Mouse (Mus musculus) small intestine, adult 2 months (tissue): ENCODE measurements around the gene Npepps. TPM values are rescaled to one million over a fixed set of nuclear protein-coding genes. Genes with fewer than 3 reads are reported as not detected.
A peak's percentile ranks its signal among the peaks of the same experiment; 100 is the strongest.

ENCODE experiments used
- H3K27ac ChIP-seq: fragments of 200-500 bp; 2 replicates; pipeline ENCODE4 v1.5.1; 2012; ENCODE audit warnings: low read depth, low read length, control low read depth, inconsistent platforms; ENCODE audit not compliant: insufficient read depth
- H3K27me3 ChIP-seq: fragments of 200-500 bp; 2 replicates; pipeline ENCODE4 v1.6.1; 2012; ENCODE audit warnings: mild to moderate bottlenecking, moderate library complexity, low read length, inconsistent platforms; ENCODE audit not compliant: control insufficient read depth, insufficient read depth
- H3K36me3 ChIP-seq: fragments of 200-500 bp; 2 replicates; pipeline ENCODE4 v1.6.1; 2012; ENCODE audit warnings: mild to moderate bottlenecking, low read length, control low read depth, inconsistent platforms; ENCODE audit not compliant: control insufficient read depth, insufficient read depth
- H3K4me1 ChIP-seq: fragments of 200-500 bp; 2 replicates; pipeline ENCODE4 v1.6.1; 2012; ENCODE audit warnings: low read length, inconsistent platforms, mixed read lengths; ENCODE audit not compliant: control insufficient read depth, insufficient read depth, insufficient read length
- H3K4me3 ChIP-seq: fragments of 200-500 bp; 2 replicates; pipeline ENCODE4 v1.5.1; 2012; ENCODE audit warnings: low read depth, mild to moderate bottlenecking, control low read depth, inconsistent platforms, low read length, moderate library complexity
- CTCF ChIP-seq: fragments of 200-500 bp; IDR thresholded peaks from 2 replicates; pipeline ENCODE4 v1.5.1; 2012; ENCODE audit warnings: low read depth, mild to moderate bottlenecking, control low read depth, inconsistent platforms, low read length, moderate library complexity, mixed read lengths; ENCODE audit not compliant: insufficient replicate concordance, insufficient read length; ENCODE audit errors: extremely low read depth
- POLR2A ChIP-seq: fragments of 200-500 bp; IDR thresholded peaks from 2 replicates; pipeline ENCODE4 v1.6.1; 2012; ENCODE audit warnings: low read depth, mild to moderate bottlenecking, control low read depth, inconsistent platforms, low read length, moderate library complexity
- WGBS: fragments of 180-500 bp; shearing (Covaris S2); methylation state at CpG from one replicate; pipeline ENCODE4 v1.1.7; 2018; 5-methylcytosine and 5-hydroxymethylcytosine counted together
- polyA plus RNA-seq: library from polyadenylated mRNA; depleted of rRNA; stranded (reverse); fragments of >200 nt; gene quantifications from 2 replicates; pipeline ENCODE4 v1.2.3, GENCODE M21; 2012

Gene Npepps
- polyA plus RNA-seq, 1 experiment, result 27.3 TPM

DNA sequence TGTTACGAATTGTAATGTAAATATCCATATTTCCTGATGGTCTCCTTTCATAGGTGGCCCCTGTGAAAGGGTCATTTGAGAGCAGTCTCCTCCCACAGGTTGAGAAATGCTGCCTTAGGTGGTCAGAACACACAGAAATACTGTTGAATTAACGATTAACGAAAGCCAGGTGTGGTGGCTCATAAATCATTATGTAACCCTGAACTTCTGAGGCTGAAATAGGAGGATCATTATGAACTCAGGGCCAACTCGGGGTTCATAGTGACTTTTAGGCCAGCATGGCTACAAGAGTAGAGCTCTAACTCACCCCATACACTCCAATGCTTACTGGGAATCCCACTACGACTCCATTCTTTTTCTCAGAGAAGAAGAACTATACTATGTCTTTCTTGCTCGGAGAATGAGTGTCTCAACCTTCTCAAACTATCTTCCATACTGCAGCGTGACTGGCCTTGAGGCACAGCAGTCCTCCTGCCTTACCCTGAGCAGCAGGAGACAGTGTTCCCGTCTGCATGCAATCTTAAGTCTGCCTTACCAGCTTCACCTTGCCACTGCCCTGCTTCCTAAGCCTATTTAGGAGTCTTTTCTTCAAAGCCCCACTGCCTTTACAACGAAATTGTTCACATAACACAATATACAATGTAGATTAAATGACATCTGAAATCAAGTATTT lies 69.6 kb downstream of the Npepps start:
- Histone ChIP-seq H3K4me3 (no peak overlapping the region), H3K27ac (peak overlapping the region; percentile 93), H3K27me3 (no peaks in the 10 kb centered on the region), H3K36me3 (peaks cover 71% of the 10 kb centered on the region), H3K4me1 (peaks cover 8% of the 10 kb centered on the region; the same call in 1 of the 2 replicates)
- no peak for TF ChIP-seq POLR2A
- no peak for TF ChIP-seq CTCF
- 26% methylated on average over 9 of the region's 9 CpGs for WGBS

DNA sequence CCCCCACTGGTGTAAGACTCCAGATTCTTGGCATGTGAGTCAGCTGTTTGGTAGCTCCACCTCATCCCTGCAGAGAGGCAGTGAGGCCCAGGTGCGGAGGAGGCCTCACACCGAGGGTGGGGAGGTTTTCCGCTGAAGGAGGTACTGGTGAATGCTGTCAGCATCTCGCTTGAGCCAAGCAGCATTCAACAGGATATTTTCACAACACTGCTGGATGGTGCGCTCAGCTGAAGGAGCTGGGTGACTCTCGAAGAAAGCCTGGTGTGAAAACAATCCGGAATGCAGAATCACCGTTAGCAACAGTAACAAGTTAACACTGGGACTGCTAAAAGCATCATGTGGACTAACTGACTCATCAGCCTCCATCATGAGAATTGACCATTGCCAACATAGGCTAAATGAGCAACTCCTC lies 73.4 kb downstream of the Npepps start:
- TF ChIP-seq POLR2A, result no peak
- no peak for TF ChIP-seq CTCF
- Histone ChIP-seq H3K4me1 (peaks cover 8% of the 10 kb centered on the region; the same call in 1 of the 2 replicates), H3K36me3 (peaks cover 42% of the 10 kb centered on the region), H3K4me3 (no peak overlapping the region), H3K27me3 (no peaks in the 10 kb centered on the region), H3K27ac (no peak overlapping the region)
- 68% methylated on average over 8 of the region's 8 CpGs for WGBS

DNA sequence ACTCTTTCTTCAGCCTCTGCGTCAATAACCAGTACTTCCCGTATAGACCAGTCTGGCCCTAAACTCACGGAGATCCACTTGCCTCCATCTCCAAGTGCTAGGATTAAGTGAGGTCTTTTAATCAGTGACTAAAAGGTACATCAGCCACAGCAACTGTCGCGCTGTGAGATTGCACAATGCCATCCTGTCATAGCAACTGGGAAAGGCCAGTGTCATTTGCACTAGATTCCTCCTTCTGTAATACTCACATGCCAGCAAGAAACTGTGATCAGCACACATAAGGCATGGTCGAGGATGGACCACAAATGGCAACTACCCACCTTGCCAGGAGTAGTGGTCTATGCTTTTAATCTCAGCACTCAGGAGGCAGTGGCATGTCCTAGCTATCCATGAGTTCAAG lies 80.9 kb downstream of the Npepps start:
- H3K4me1 ChIP-seq, result no peaks in the 10 kb centered on the region
- no peak overlapping the region for H3K27ac ChIP-seq
- H3K36me3 ChIP-seq, result no peaks in the 10 kb centered on the region
- no peaks in the 10 kb centered on the region for H3K27me3 ChIP-seq
- no peak for TF ChIP-seq CTCF
- TF ChIP-seq POLR2A, result no peak
- WGBS, result 71% methylated on average over 6 of the region's 6 CpGs
- H3K4me3 ChIP-seq, result no peak overlapping the region

DNA sequence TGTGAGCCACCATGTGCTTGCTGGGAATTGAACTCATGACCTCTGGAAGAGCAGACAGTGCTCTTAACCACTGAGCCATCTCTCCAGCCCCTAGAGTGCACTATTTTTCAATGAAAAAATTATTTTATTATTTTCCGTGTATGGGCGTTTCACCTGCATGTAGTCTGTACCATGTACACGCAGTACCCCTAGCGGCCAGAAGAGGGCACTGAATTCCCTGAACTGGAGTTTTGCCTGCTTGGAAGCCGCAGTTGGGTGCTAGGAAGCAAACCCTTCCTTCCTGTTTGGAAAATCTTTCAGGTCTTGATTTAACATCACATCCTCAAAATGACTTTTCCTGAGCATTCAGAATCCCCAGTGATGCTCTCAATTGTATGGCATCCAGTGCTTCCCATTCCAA lies 81.8 kb downstream of the Npepps start:
- no peaks in the 10 kb centered on the region for H3K4me1 ChIP-seq
- no peak overlapping the region for H3K4me3 ChIP-seq
- 27% methylated on average over 5 of the region's 5 CpGs for WGBS
- H3K27ac ChIP-seq, result no peak overlapping the region
- peak; percentile 76 for TF ChIP-seq CTCF
- TF ChIP-seq POLR2A, result no peak
- H3K27me3 ChIP-seq, result no peaks in the 10 kb centered on the region
- no peaks in the 10 kb centered on the region for H3K36me3 ChIP-seq

DNA sequence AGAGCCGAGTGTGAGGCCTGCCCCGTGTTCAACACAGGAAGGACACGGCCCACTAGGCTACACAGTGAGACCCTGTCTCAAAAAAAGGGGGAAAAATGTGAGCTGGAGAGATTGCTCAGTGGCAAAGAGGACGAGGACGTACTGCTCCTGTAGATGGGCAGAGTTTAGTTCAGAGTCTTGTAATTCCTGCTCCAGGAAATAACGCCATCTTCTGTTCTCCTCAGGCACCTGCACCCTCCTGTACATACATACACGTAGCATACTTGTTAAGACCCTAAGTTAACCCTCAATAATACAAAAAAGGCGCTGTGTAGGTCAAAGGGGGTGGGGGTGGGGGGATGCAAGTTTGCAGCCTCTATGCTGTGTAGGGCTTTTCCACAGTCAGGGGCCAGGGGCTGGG lies 83.4 kb downstream of the Npepps start:
- Histone ChIP-seq H3K36me3 (no peaks in the 10 kb centered on the region), H3K4me1 (no peaks in the 10 kb centered on the region), H3K4me3 (no peak overlapping the region), H3K27ac (no peak overlapping the region), H3K27me3 (no peaks in the 10 kb centered on the region)
- 82% methylated on average over 8 of the region's 8 CpGs for WGBS
- TF ChIP-seq CTCF (no peak), POLR2A (no peak)

DNA sequence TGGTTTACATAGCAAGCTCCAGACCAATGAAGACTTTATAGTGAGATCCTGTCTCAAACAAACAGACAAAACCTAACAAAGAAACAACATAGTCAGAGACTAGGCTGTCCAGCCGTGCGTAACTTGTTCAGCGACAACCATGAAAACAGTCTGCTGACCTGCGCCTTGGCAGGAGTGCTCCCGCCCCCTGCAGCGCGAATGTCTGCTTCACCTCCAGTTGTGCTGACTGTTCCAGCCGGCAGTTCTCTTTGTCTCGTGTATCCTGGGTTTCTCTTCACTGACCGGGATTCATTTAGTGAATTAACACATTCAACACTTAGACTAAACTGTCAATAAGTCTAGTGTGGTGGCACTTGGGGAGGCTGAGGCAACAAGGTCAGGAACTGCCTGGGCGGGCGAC lies 83.9 kb downstream of the Npepps start:
- 78% methylated on average over 12 of the region's 12 CpGs for WGBS
- Histone ChIP-seq H3K27ac (no peak overlapping the region), H3K27me3 (no peaks in the 10 kb centered on the region), H3K4me3 (no peak overlapping the region), H3K4me1 (no peaks in the 10 kb centered on the region), H3K36me3 (no peaks in the 10 kb centered on the region)
- no peak for TF ChIP-seq CTCF

DNA sequence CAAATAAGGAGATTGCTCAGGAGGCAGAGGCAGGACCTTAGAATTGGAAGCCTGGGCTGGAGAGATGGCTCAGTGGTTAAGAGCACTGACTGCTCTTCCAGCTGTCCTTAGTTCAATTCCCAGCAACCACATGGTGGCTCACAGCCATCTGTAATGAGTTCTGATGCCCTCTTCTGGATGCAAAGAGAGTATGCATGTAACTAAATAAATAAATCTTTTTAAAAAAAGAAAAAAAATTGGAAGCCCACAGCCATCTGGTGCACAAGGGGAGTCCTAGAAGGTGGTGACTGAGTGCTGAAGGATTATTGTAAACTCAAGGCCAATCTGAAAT lies 87.9 kb downstream of the Npepps start:
- TF ChIP-seq CTCF (no peak), POLR2A (no peak)

DNA sequence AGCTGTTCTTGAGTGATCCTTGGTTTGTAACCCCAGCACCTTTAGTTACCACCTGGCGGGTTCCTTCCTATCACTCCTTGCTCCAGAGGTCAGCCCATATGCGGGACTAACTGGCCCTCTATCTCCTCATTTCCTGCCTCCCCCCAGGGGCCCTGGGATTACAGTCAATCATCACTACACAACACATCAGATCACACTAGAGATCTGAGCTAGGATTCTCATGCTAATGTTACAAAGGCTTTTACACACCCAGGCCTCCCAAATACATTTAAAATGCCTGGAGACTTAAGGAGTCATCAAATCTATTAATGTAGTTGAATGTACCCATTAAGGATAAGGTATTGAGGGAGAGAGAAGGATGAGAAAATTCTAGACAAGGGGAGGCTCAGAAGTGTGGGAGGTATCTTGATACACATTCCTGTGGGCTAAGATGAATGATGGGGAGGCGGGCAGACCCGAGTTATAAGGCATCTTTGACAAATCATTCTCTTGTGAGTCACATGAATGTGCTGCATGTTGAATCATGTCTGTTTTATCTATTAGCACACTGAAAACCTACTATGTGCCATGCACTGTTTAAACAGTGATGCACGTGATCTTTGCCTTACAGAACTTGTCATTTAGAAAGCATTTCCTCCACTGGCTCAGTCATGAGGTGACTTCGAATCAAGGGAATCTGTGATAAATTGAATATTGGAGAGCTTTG lies 88.4 kb downstream of the Npepps start:
- Histone ChIP-seq H3K27me3 (no peaks in the 10 kb centered on the region), H3K4me3 (no peak overlapping the region), H3K4me1 (no peaks in the 10 kb centered on the region; the same call in 1 of the 2 replicates), H3K36me3 (no peaks in the 10 kb centered on the region), H3K27ac (no peak overlapping the region)
- WGBS, result 81% methylated on average over 6 of the region's 6 CpGs
- no peak for TF ChIP-seq POLR2A
- no peak for TF ChIP-seq CTCF

More for the DNA sequence above, 87.9 kb downstream of the Npepps start:
- no peaks in the 10 kb centered on the region for H3K36me3 ChIP-seq
- no peak overlapping the region for H3K4me3 ChIP-seq
- H3K4me1 ChIP-seq, result no peaks in the 10 kb centered on the region; the same call in 1 of the 2 replicates
- H3K27ac ChIP-seq, result no peak overlapping the region
- no peaks in the 10 kb centered on the region for H3K27me3 ChIP-seq
